Mouse (Mus musculus) midbrain, embryonic 11.5 days (tissue): Measurements from ENCODE around the gene Slc39a5. TPM values are rescaled to one million over a fixed set of nuclear protein-coding genes. Genes with fewer than 3 reads are reported as not detected.

ENCODE experiments used
- ATAC-seq: fragments of 200-750 bp; cut with Nextera tagmentation; 2 replicates; pipeline ENCODE4 v1.8.0; 2017; ENCODE audit warnings: moderate TSS enrichment, moderate library complexity; ENCODE audit not compliant: low FRiP score
- DNase-seq: peaks from one replicate; pipeline ENCODE4 v3.0.0; 2015; ENCODE audit warnings: low spot score; ENCODE audit errors: missing footprints
- H3K27ac ChIP-seq: fragments of 300-500 bp; sonication (generic); 2 replicates; pipeline ENCODE4 v1.5.1; 2014; ENCODE audit warnings: low read depth, low read length
- H3K27me3 ChIP-seq: fragments of 300-500 bp; sonication (generic); 2 replicates; pipeline ENCODE4 v1.6.1; 2014; ENCODE audit warnings: mild to moderate bottlenecking, low read length, moderate library complexity, mixed read lengths; ENCODE audit not compliant: control insufficient read depth, insufficient read depth
- H3K36me3 ChIP-seq: fragments of 300-500 bp; sonication (generic); 2 replicates; pipeline ENCODE4 v1.6.1; 2014; ENCODE audit warnings: mild to moderate bottlenecking, low read length, moderate library complexity, mixed read lengths; ENCODE audit not compliant: control insufficient read depth, insufficient read depth
- H3K4me1 ChIP-seq: fragments of 300-500 bp; sonication (generic); 2 replicates; pipeline ENCODE4 v1.6.1; 2014; ENCODE audit warnings: low read length; ENCODE audit not compliant: control insufficient read depth, insufficient read depth
- H3K4me2 ChIP-seq: fragments of 300-500 bp; sonication (generic); 2 replicates; pipeline ENCODE4 v1.6.1; 2014; ENCODE audit warnings: mild to moderate bottlenecking, moderate library complexity
- H3K4me3 ChIP-seq: fragments of 300-500 bp; sonication (generic); 2 replicates; pipeline ENCODE4 v1.5.1; 2014; ENCODE audit warnings: low read depth, low read length
- H3K9ac ChIP-seq: fragments of 300-500 bp; sonication (generic); 2 replicates; pipeline ENCODE4 v1.6.1; 2014; ENCODE audit warnings: low read length
- H3K9me3 ChIP-seq: fragments of 300-500 bp; sonication (generic); 2 replicates; pipeline ENCODE4 v1.6.1; 2016; ENCODE audit warnings: low read length; ENCODE audit not compliant: control insufficient read depth
- WGBS: fragments of 180-500 bp; shearing (Covaris S2); extraction: QIAGEN DNeasy Blood & Tissue Kit; methylation state at CpG from one replicate; pipeline ENCODE4 v1.1.7; 2014; 5-methylcytosine and 5-hydroxymethylcytosine counted together
- polyA plus RNA-seq: library from polyadenylated mRNA; unstranded; fragments of >200 nt; fragmentation: Nextera tagmentation; extraction: Ambion mirVana; gene quantifications from 2 replicates; pipeline ENCODE4 v1.2.1, GENCODE M21; 2014

Slc39a5 gene
- polyA plus RNA-seq, 1 experiment from 2014 or later, result not detected

DNA sequence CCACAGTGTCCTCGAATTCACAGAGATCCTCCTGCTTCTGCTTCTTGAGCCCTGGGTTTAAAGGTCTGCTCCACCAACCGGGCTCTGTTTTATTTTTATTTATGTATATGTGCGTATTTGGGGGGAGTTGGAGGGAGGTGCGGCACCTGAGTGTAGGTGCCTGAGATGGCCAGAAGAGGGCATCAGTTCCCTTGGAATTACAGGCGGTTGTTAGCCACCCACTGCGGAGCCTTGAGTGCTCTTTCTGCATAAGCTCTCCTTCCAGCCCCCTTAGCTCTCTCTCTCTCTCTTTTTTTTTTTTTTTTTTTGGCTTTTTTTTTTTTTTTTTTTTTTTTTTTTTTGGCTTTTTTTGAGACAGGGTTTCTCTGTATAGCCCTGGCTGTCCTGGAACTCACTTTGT is 26.6 kb downstream of the Slc39a5 start:
- Histone ChIP-seq H3K4me1 (peaks cover 17% of the 10 kb centered on the region), H3K9me3 (no peaks in the 10 kb centered on the region), H3K27ac (no peak overlapping the region), H3K27me3 (no peaks in the 10 kb centered on the region), H3K9ac (no peak overlapping the region), H3K36me3 (0 out of 2 replicates have a peak, but pooled peaks cover 3% of the 10 kb centered on the region), H3K4me3 (no peak overlapping the region), H3K4me2 (no peak overlapping the region)
- WGBS, result 79% methylated on average over 6 of the region's 6 CpGs
- ATAC-seq, result no peak
- no peak for DNase-seq

DNA sequence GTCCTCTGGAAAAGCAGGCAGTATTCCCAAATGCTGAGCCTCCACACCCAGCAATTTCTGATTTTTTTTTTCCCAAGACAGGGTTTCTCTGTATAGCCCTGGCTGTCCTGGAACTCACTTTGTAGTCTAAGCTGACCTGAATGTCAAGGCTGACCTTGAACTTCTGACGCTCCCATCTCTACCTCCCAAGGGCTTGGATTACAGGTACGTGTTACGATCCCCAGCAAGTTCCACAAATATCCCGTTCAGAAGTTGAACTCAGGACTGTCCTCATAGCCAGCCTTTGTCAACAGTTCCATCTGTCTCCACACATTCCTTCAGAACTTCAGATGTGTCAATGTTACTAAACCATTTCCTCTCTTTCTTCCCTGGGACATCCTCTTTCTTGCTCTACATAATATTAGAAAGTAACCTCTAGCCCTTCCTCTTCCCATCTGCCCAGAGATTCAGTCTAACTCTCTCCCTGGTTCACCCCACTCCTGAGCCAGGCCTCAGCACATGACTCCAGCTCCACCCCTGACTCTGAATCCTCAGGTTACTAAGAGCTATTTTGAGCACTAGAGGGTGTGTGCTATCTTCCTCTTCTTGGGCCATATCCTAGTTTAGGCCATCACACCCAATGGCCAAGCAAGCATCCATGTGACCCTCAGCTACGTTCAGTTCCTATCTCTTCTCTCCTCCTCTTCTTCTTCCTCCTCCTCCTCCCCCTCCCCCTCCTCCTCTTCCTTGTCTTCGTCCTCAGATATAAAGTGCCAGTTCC is 27.9 kb downstream of the Slc39a5 start:
- Histone ChIP-seq H3K9me3 (no peaks in the 10 kb centered on the region), H3K4me3 (no peak overlapping the region), H3K36me3 (no peaks in the 10 kb centered on the region), H3K9ac (no peak overlapping the region), H3K4me1 (peaks cover 11% of the 10 kb centered on the region), H3K4me2 (no peak overlapping the region), H3K27ac (no peak overlapping the region), H3K27me3 (no peaks in the 10 kb centered on the region)
- DNase-seq (no peak), ATAC-seq (no peak)
- WGBS, result 84% methylated on average over 6 of the region's 6 CpGs

- WGBS, result 85% methylated on average over 5 of the region's 5 CpGs
- Histone ChIP-seq H3K36me3 (no peaks in the 10 kb centered on the region), H3K9me3 (no peaks in the 10 kb centered on the region), H3K4me3 (no peak overlapping the region), H3K9ac (no peak overlapping the region), H3K27me3 (no peaks in the 10 kb centered on the region), H3K27ac (no peak overlapping the region), H3K4me2 (no peak overlapping the region), H3K4me1 (peaks cover 11% of the 10 kb centered on the region)
- ATAC-seq (no peak), DNase-seq (no peak)
Measured at GRCm38 (mm10) chr10:128372142-128372541, 28.9 kb downstream of the Slc39a5 start.

- DNase-seq (no peak), ATAC-seq (no peak)
- Histone ChIP-seq H3K4me3 (no peak overlapping the region), H3K9me3 (no peaks in the 10 kb centered on the region), H3K9ac (no peak overlapping the region), H3K4me1 (peaks cover 8% of the 10 kb centered on the region), H3K27me3 (no peaks in the 10 kb centered on the region), H3K27ac (no peak overlapping the region), H3K36me3 (no peaks in the 10 kb centered on the region), H3K4me2 (no peak overlapping the region)
- WGBS, result 64% methylated on average over 4 of the region's 4 CpGs
Measured at GRCm38 (mm10) chr10:128370601-128371000, 30.4 kb downstream of the Slc39a5 start.

DNA sequence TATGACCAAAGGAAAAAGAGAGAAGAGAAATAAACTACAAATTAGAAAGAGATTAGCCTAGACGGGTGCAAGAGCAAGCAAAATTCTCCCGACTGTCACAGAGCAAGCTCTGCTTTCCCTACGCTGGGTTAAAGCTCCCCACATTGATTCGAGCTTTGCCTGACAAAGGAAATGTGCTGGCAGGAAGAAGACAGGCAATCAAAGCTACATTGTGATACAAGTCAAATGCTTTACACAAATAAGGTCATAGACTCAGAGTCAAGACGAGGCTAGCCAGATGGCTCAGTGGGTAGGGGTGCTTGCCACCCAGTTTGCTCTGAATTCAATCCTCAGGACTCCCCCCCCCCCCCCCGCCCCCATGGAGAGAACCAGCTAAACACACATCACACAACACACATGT is 31.0 kb downstream of the Slc39a5 start:
- ATAC-seq (no peak), DNase-seq (no peak)
- no peak overlapping the region for H3K9ac ChIP-seq
- 67% methylated on average over 5 of the region's 6 CpGs for WGBS
- H3K4me1 ChIP-seq, result peaks cover 8% of the 10 kb centered on the region
- H3K27ac ChIP-seq, result no peak overlapping the region
- no peak overlapping the region for H3K4me3 ChIP-seq
- H3K36me3 ChIP-seq, result peaks cover 3% of the 10 kb centered on the region; the same call in 1 of the 2 replicates
- no peaks in the 10 kb centered on the region for H3K9me3 ChIP-seq
- no peak overlapping the region for H3K4me2 ChIP-seq
- H3K27me3 ChIP-seq, result no peaks in the 10 kb centered on the region

DNA sequence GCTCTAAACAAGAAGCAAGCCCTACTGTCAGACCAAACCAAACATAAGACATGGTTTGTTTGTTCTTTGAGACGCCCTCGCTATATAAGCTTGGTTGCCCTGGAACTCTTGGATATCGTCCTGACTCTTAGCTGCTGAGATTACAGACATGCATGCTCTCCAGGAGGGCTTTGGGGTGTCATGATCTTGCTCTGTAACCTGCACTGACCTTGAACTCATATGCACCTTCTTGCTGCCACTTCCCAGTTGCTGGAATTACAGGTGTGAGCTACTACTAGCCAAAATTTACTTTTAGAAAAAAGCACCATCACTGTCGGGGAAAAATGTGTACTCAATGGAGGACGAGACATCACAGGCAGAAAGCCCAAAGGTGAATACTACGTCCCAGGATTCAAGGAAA is 31.4 kb downstream of the Slc39a5 start:
- Histone ChIP-seq H3K4me1 (peaks cover 8% of the 10 kb centered on the region), H3K27me3 (no peaks in the 10 kb centered on the region), H3K9me3 (no peaks in the 10 kb centered on the region), H3K4me3 (peak overlapping the region; percentile 59), H3K27ac (peak overlapping the region; percentile 86), H3K36me3 (peaks cover 3% of the 10 kb centered on the region; the same call in 1 of the 2 replicates), H3K9ac (peak overlapping the region; percentile 66), H3K4me2 (peak overlapping the region; percentile 68)
- WGBS, result 82% methylated on average over 6 of the region's 6 CpGs
- no peak for ATAC-seq
- DNase-seq, result no peak

DNA sequence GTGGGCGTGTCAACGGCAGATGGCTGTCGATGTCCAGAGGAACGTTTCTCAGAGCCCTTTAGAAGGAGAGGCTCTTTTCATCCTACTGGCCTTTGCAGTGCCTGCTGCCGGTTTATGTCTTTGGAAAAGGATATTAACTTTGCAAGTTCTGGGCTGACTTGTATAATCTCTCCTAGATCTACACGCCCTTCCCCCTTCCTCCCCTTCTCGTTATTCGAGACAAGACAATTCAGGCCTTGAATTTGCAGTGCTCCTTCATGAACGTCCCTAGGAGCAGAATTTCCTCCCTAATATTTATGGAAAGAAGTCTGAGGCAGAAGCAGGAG is 31.8 kb downstream of the Slc39a5 start:
- Histone ChIP-seq H3K36me3 (peaks cover 3% of the 10 kb centered on the region; the same call in 1 of the 2 replicates), H3K4me2 (peak overlapping the region; percentile 68), H3K4me3 (peak overlapping the region; percentile 59), H3K27me3 (no peaks in the 10 kb centered on the region), H3K4me1 (peaks cover 8% of the 10 kb centered on the region), H3K27ac (peak overlapping the region; percentile 86), H3K9me3 (no peaks in the 10 kb centered on the region), H3K9ac (peak overlapping the region; percentile 66)
- 10% methylated on average over 9 of the region's 9 CpGs for WGBS
- no peak for DNase-seq
- ATAC-seq, result no peak

DNA sequence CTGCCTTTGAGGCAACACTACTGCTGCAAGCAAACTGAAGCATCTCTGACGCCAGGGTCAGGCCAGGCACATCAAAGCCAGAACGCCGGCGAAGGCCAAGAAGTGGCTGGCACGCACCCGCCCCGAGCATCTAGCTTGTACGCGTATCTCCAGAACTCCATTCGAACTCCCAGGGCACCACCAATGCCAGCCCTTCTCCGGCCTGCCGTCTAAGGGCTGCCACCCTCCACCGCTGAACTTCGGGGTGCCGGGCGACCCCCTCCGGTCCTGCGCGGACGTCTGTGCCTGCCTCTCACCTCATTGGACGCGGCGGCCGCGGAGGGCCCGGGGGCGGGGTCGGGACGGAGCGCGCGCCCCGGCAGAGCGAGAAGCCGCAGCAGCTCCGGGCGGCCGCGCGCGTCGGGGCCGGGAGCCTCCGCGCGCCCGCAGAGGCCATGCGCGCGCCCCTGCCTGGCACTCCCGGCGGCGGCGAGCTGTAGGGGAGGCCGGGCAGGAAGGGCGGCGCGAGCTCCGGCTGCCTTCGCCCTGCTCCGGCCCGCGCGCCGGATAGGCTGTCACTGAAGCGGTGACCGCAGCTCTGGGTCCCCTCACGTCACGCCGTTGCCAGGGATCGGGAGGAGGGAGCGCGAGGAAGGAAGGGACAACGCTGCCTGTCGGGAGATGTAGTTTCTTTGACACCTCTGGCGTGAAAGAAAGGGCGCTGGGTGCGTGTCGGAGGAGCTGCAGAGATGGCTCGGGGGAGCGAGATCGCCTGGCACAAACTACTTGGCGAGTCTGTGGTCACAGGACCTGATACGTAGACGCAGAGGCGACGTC is 32.4 kb downstream of the Slc39a5 start, which contains the start of gene Coq10a:
Coq10a (minus strand) TSS at position 596 of the 816 bp plus-strand sequence.
- H3K4me1 ChIP-seq, result peaks cover 8% of the 10 kb centered on the region
- H3K36me3 ChIP-seq, result peaks cover 3% of the 10 kb centered on the region; the same call in 1 of the 2 replicates
- no peaks in the 10 kb centered on the region for H3K9me3 ChIP-seq
- peak within 1 kb of the TSS; percentile 66 for H3K9ac ChIP-seq
- WGBS, result under 1% methylated on average over 87 of the region's 87 CpGs
- ATAC-seq (peak; percentile 96), DNase-seq (peak; percentile 98)
- no peaks in the 10 kb centered on the region for H3K27me3 ChIP-seq
- peak within 1 kb of the TSS; percentile 86 for H3K27ac ChIP-seq
- H3K4me2 ChIP-seq, result peak within 1 kb of the TSS; percentile 68
- H3K4me3 ChIP-seq, result peak within 1 kb of the TSS; percentile 59

GRCm38 (mm10) chr10:128367899-128368401 is 33.1 kb downstream of the Slc39a5 start:
- ATAC-seq (no peak), DNase-seq (peak; percentile 89)
- Histone ChIP-seq H3K27ac (peak overlapping the region; percentile 86), H3K9me3 (no peaks in the 10 kb centered on the region), H3K36me3 (peaks cover 5% of the 10 kb centered on the region; the same call in 1 of the 2 replicates), H3K4me1 (peaks cover 8% of the 10 kb centered on the region), H3K9ac (peak overlapping the region; percentile 66), H3K4me2 (peak overlapping the region; percentile 68), H3K27me3 (no peaks in the 10 kb centered on the region), H3K4me3 (peak overlapping the region; percentile 59)
- WGBS, result 17% methylated on average over 19 of the region's 19 CpGs
